In genomic region chr1:119093739-119094138, GRCm38 (mm10) we compare ENCODE assay signal across 9 mouse cellular contexts. TPM values are rescaled to one million over a fixed set of nuclear protein-coding genes. Genes with fewer than 3 reads are reported as not detected.
DNase-seq lines count a peak whose midpoint lies in the region; ATAC-seq and TF ChIP-seq lines count a peak whose summit lies in the region.
"Had no signal": no experiment of that assay in that cellular context is flagged by ENCODE, and none has a peak within 500 bp of the region (broad histone marks: within the 10 kb centered on the region; RNA-seq: fewer than 3 reads in every experiment).

No protein-coding gene starts in this region.

- H3K4me1 ChIP-seq in heart, postnatal 0 days (ENCODE audit: control insufficient read depth, insufficient read depth), result no peaks in the 10 kb centered on the region
- H3K4me1 ChIP-seq in liver, postnatal 0 days (ENCODE audit: insufficient read depth), result no peaks in the 10 kb centered on the region

- H3K4me3 ChIP-seq in heart, postnatal 0 days (ENCODE audit: low read depth, low read length), result no peak overlapping the region
- H3K4me3 ChIP-seq in liver, postnatal 0 days (ENCODE audit: low read depth, low read length), result no peak overlapping the region
- H3K4me3 ChIP-seq: erythroblast, embryonic 14.5 days had no signal

- H3K4me2 ChIP-seq in heart, postnatal 0 days (ENCODE audit: low read depth, low read length), result no peak overlapping the region
- H3K4me2 ChIP-seq in liver, postnatal 0 days (ENCODE audit: low read depth, low read length), result no peak overlapping the region

- peak; percentile 52; the same call in 1 of the 2 replicates for ATAC-seq in heart, postnatal 0 days (ENCODE audit: insufficient read depth, low read depth)
- ATAC-seq in liver, postnatal 0 days, result peak; percentile 25; the same call in 1 of the 2 replicates

- peak; percentile 94 for TF ChIP-seq CTCF in heart, postnatal 0 days (IDR thresholded peaks at IDR 0.05; ENCODE audit: low read depth)
- TF ChIP-seq CTCF in liver, postnatal 0 days (IDR thresholded peaks at IDR 0.05; ENCODE audit: low read depth), result peak; percentile 89

- 13% methylated on average over 8 of the region's 8 CpGs for WGBS in heart, postnatal 0 days
- 13% methylated on average over 8 of the region's 8 CpGs for WGBS in large intestine, adult 2 months
- WGBS in liver, postnatal 0 days (ENCODE audit: insufficient replicate concordance), result 11% methylated on average over 8 of the region's 8 CpGs

- no peak for TF ChIP-seq EP300 in heart, postnatal 0 days (IDR thresholded peaks at IDR 0.05; ENCODE audit: low read depth)
- no peak for TF ChIP-seq EP300 in liver, postnatal 0 days (IDR thresholded peaks at IDR 0.05; ENCODE audit: low read depth)

- H3K27me3 ChIP-seq in heart, postnatal 0 days (ENCODE audit: control insufficient read depth, insufficient read depth, low read length), result no peaks in the 10 kb centered on the region
- no peaks in the 10 kb centered on the region for H3K27me3 ChIP-seq in liver, postnatal 0 days (ENCODE audit: insufficient read depth, low read length)

- no peaks in the 10 kb centered on the region for H3K36me3 ChIP-seq in heart, postnatal 0 days (replicated peaks; ENCODE audit: control insufficient read depth, insufficient read depth, low read length)
- H3K36me3 ChIP-seq in liver, postnatal 0 days (replicated peaks; ENCODE audit: insufficient read depth, low read length), result no peaks in the 10 kb centered on the region

- peak; percentile 7 to 15 for DNase-seq in B cell, adult 2 months
- peak; percentile 57 for DNase-seq in adrenal gland, adult 2 months
- DNase-seq in embryo, embryonic 10.5 days (ENCODE audit: low spot score), result peak; percentile 88
- peak; percentile 59 for DNase-seq in heart, postnatal 0 days (ENCODE audit: low spot score)
- peak; percentile 16 for DNase-seq in large intestine, adult 2 months (ENCODE audit: low read depth, low spot score)
- peak; percentile 67 for DNase-seq in liver, postnatal 0 days
- DNase-seq in ovary, adult 18-20 months (ENCODE audit: low spot score), result peak; percentile 22
- peak; percentile 59 for DNase-seq in urinary bladder, postnatal 25 days (ENCODE audit: low spot score)

- H3K27ac ChIP-seq in heart, postnatal 0 days (ENCODE audit: low read depth), result no peak overlapping the region
- no peak overlapping the region for H3K27ac ChIP-seq in liver, postnatal 0 days (ENCODE audit: low read depth)

- no peaks in the 10 kb centered on the region for H3K9me3 ChIP-seq in heart, postnatal 0 days (replicated peaks; ENCODE audit: control insufficient read depth, low read length)
- no peaks in the 10 kb centered on the region for H3K9me3 ChIP-seq in liver, postnatal 0 days (ENCODE audit: low read length)

- H3K9ac ChIP-seq in heart, postnatal 0 days (replicated peaks; ENCODE audit: low read depth, low read length), result no peak overlapping the region
- no peak overlapping the region for H3K9ac ChIP-seq in liver, postnatal 0 days (replicated peaks)

RNA-seq across cellular contexts. Expression of gene Gli2, which starts 40.3 kb away (rescaled TPM):
- 1 to 10 TPM; 1.0 to 1.5 TPM for total RNA-seq in adrenal gland, adult 2 months (2021)
- polyA plus RNA-seq in adrenal gland, adult 2 months (2012; rRNA removed), result 1.2 and 1.6 TPM in 2 replicates
- total RNA-seq in heart, postnatal 0 days (2014; rRNA removed; ENCODE audit: low replicate concordance), result 5.2 and 14.7 TPM in 2 replicates
- 0.60 and 0.93 TPM in 2 replicates for polyA plus RNA-seq in heart, postnatal 0 days (2015; fragmentation: Nextera tagmentation; extraction: Ambion mirVana)
- 1.5 and 2.7 TPM in 2 replicates for polyA plus RNA-seq in large intestine, adult 2 months (2012; rRNA removed)
- polyA plus RNA-seq in liver, postnatal 0 days (2015; fragmentation: Nextera tagmentation; extraction: Ambion mirVana), result 0.27 and 0.28 TPM in 2 replicates
- polyA plus RNA-seq: erythroblast, embryonic 14.5 days had no signal

Comparison
In these comparisons a context has a peak if more than half of its experiments do, and no peak if none do; other contexts are left out.
1. DNase-seq: peak in every context shown above with its lines; median percentile 88 in embryo, embryonic 10.5 days; 67 in liver, postnatal 0 days; 59 in heart, postnatal 0 days; 59 in urinary bladder, postnatal 25 days; 57 in adrenal gland, adult 2 months; 22 in ovary, adult 18-20 months; 16 in large intestine, adult 2 months; 11 in B cell, adult 2 months.